Mouse (Mus musculus): Measurements from ENCODE around the gene Dcxr. TPM values are rescaled to one million over a fixed set of nuclear protein-coding genes. Genes with fewer than 3 reads are reported as not detected.

The Dcxr gene
- total RNA-seq, 1 experiment: 43.6 TPM

DNA sequence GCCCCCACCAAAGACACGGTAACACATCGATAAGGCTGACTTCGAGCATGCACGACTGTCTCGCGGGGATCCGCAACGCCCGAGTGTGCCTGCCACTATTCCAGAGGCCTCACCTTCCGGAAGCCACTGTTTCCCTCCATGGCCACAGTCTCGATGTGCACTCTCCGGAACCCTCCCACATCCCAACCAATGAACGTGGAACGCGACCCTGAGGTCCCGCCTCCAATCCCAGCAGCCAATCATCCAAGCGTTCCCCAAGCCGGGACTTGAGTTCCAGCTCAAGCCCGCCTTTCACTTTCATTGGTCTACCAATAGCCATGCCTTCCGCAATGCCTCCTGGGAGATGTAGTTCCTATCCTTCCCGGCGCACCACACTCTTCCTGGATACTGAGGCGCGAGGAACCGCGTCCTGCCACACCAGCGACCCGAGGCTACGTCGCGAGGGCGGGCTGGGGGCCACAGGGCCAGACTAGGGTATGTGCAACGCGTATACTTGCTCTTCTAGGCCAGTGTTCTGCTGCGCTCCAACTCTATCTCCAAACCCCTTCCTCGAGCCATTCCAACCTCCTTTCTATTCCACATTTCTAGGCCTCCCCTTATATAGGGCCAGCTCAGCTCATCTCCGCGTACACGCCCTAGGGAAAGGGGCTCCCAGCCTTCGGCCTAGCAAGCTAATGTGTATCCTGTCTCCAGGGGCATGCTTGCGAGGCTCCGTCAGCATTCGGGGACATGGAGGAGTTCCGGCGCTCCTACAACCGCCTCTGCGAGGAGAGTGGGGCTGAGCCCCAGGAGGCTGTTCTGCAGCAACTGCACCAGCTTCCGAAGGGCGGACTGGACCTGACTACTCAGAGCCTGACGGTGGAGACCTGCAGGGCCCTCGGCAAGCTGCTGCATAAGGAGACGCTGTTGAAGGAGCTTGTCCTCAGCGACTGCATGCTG, 13.2 kb downstream of the Dcxr start, which contains the start of the genes Cenpx and Lrrc45:
Gene Cenpx, minus strand, starts transcription at position 159 of the 939 bp plus-strand sequence.
Gene Lrrc45, plus strand, starts transcription at position 346 of the 939 bp plus-strand sequence.
- H3K4me3 ChIP-seq (ENCODE audit: insufficient read depth in 1 of 2, low read depth in 1 of 2, low read length in 2 of 2, poor library complexity in 1 of 2, severe bottlenecking in 1 of 2): peak within 1 kb of the TSS; percentile 76 to 96
- peak; percentile 98 for DNase-seq (ENCODE audit: low read depth, low spot score)
- peak within 1 kb of the TSS; percentile 74 for H3K9ac ChIP-seq (ENCODE audit: insufficient read depth, low read depth, low read length, poor library complexity, severe bottlenecking)
- peaks cover 0 to 10% of the 10 kb centered on the region in 2 experiments; a peak in 2 of 4 replicates for H3K4me1 ChIP-seq (ENCODE audit: control insufficient read depth in 2 of 2, insufficient read depth in 2 of 2, low read length in 2 of 2, poor library complexity in 1 of 2)
- H3K9me3 ChIP-seq (ENCODE audit: control insufficient read depth, insufficient read depth, low read depth, low read length): no peaks in the 10 kb centered on the region
- H3K36me3 ChIP-seq (ENCODE audit: control insufficient read depth, insufficient read depth, low read length, poor library complexity, severe bottlenecking): peaks cover 26% of the 10 kb centered on the region
- in situ Hi-C loops (cut with MboI; ENCODE audit: low sequenced_read_pairs in 2 of 2, unreplicated experiment in 2 of 2): no loop called here
- no peak for TF ChIP-seq ZNF384 (IDR thresholded peaks at IDR 0.05; ENCODE audit: low read depth, low read length)
- TF ChIP-seq ZC3H11A (IDR thresholded peaks at IDR 0.05; ENCODE audit: borderline replicate concordance, low read depth, low read length): no peak
- TF ChIP-seq CHD2 (IDR thresholded peaks at IDR 0.05; ENCODE audit: low read depth, low read length): peak; percentile 59
- peak; percentile 94 for TF ChIP-seq HCFC1 (IDR thresholded peaks at IDR 0.05; ENCODE audit: borderline replicate concordance, insufficient read depth, low read length)
- no peak for TF ChIP-seq MAFK (IDR thresholded peaks at IDR 0.05; ENCODE audit: insufficient read depth, low read depth, low read length)
- H3K27ac ChIP-seq (ENCODE audit: insufficient read depth, low read depth, low read length, poor library complexity, severe bottlenecking): no peak within 1 kb of the TSS

DNA sequence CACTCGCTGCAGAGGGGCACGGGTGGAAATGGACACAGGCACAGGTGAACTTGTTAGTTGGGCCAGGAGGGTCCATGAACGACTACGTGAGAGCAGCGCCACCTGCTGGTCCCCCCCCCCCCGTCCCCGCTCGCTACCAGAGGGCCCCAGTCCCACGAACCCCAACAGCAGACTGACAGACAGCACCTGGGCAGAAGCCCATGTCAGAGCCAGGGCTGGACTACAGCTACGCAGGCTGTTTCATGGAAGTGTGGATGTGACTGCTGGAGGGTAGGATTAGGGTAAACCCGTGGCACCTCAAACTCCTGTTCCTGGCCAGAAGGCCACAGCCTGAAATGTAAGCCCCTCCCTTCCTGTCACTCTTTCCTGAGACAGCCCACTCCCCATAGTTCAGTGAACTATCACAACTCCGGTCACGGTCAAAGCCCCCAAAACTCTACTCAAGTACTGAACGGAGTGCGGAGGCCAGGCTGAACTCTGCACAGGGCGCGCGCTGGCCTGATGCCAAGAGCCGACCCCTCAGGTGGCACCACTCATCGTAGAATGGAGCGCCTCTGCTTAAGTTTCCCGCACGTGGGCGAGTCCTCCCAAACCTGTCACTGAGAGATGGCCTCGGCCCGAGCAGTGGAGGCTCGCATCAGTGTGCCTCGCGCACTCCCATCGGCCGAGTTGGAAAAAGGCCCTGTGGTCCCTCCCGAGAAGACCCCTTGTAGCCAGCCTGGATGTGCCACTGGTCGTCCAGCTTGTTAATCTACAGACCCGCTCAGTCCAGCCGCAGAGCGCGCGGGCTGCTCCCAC, 14.1 kb downstream of the Dcxr start:
- in situ Hi-C loops (cut with MboI; ENCODE audit: low sequenced_read_pairs in 2 of 2, unreplicated experiment in 2 of 2): no loop called here
- Histone ChIP-seq H3K4me1 (ENCODE audit: control insufficient read depth in 2 of 2, insufficient read depth in 2 of 2, low read length in 2 of 2, poor library complexity in 1 of 2) (peaks cover 1 to 19% of the 10 kb centered on the region in 2 experiments; a peak in 3 of 4 replicates), H3K27ac (ENCODE audit: insufficient read depth, low read depth, low read length, poor library complexity, severe bottlenecking) (no peak overlapping the region), H3K36me3 (ENCODE audit: control insufficient read depth, insufficient read depth, low read length, poor library complexity, severe bottlenecking) (peaks cover 25% of the 10 kb centered on the region), H3K9ac (ENCODE audit: insufficient read depth, low read depth, low read length, poor library complexity, severe bottlenecking) (peak overlapping the region; percentile 74), H3K4me3 (ENCODE audit: insufficient read depth in 1 of 2, low read depth in 1 of 2, low read length in 2 of 2, poor library complexity in 1 of 2, severe bottlenecking in 1 of 2) (peak overlapping the region; percentile 76 to 96), H3K9me3 (ENCODE audit: control insufficient read depth, insufficient read depth, low read depth, low read length) (no peaks in the 10 kb centered on the region)
- peak; percentile 23; the same call in 1 of the 2 replicates for TF ChIP-seq HCFC1 (IDR thresholded peaks at IDR 0.05; ENCODE audit: borderline replicate concordance, insufficient read depth, low read length)
- no peak for TF ChIP-seq ZC3H11A (IDR thresholded peaks at IDR 0.05; ENCODE audit: borderline replicate concordance, low read depth, low read length)
- no peak for DNase-seq (ENCODE audit: low read depth, low spot score)

DNA sequence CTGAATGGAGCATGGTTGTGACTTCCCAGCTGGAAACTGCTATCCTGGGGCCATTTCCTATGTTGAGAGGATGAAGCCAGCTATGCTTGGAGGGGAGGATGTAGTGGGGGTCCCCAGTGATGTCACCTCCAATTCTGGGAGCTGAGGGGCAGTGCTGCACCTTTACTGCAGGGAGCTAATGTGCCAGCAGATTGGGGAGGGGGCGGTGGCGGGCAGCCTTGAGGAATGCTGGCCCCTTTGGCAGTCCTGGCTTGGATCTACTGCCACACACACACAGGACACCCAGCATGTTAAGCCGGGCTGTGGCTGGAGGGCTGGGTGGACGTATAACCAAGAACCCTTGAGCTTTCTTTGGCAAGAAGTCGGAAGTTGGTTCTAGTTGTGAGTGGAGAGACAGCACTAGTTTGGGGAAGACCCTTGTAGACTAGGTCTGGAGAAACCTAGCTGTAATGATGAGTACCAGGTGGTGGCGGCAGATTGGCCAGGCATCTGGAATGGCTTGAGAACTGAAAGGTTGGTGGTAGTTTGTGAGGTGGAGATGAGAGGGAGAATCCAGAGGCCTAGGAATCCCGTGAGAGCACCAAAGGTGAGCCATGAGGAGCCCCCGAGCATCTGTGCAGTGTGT, 15.0 kb downstream of the Dcxr start:
- H3K4me1 ChIP-seq (ENCODE audit: control insufficient read depth in 2 of 2, insufficient read depth in 2 of 2, low read length in 2 of 2, poor library complexity in 1 of 2): peaks cover 5 to 24% of the 10 kb centered on the region in 2 experiments; a peak in 3 of 4 replicates
- no peak overlapping the region for H3K27ac ChIP-seq (ENCODE audit: insufficient read depth, low read depth, low read length, poor library complexity, severe bottlenecking)
- TF ChIP-seq MAFK (IDR thresholded peaks at IDR 0.05; ENCODE audit: insufficient read depth, low read depth, low read length): no peak
- no peak for TF ChIP-seq HCFC1 (IDR thresholded peaks at IDR 0.05; ENCODE audit: borderline replicate concordance, insufficient read depth, low read length)
- TF ChIP-seq CHD2 (IDR thresholded peaks at IDR 0.05; ENCODE audit: low read depth, low read length): no peak
- TF ChIP-seq ZC3H11A (IDR thresholded peaks at IDR 0.05; ENCODE audit: borderline replicate concordance, low read depth, low read length): no peak
- no peak for TF ChIP-seq ZNF384 (IDR thresholded peaks at IDR 0.05; ENCODE audit: low read depth, low read length)
- no peaks in the 10 kb centered on the region for H3K9me3 ChIP-seq (ENCODE audit: control insufficient read depth, insufficient read depth, low read depth, low read length)
- no peak overlapping the region for H3K4me3 ChIP-seq (ENCODE audit: insufficient read depth in 1 of 2, low read depth in 1 of 2, low read length in 2 of 2, poor library complexity in 1 of 2, severe bottlenecking in 1 of 2)
- in situ Hi-C loops (cut with MboI; ENCODE audit: low sequenced_read_pairs in 2 of 2, unreplicated experiment in 2 of 2): no loop called here
- DNase-seq (ENCODE audit: low read depth, low spot score): no peak
- H3K9ac ChIP-seq (ENCODE audit: insufficient read depth, low read depth, low read length, poor library complexity, severe bottlenecking): no peak overlapping the region
- peaks cover 23% of the 10 kb centered on the region for H3K36me3 ChIP-seq (ENCODE audit: control insufficient read depth, insufficient read depth, low read length, poor library complexity, severe bottlenecking)

DNA sequence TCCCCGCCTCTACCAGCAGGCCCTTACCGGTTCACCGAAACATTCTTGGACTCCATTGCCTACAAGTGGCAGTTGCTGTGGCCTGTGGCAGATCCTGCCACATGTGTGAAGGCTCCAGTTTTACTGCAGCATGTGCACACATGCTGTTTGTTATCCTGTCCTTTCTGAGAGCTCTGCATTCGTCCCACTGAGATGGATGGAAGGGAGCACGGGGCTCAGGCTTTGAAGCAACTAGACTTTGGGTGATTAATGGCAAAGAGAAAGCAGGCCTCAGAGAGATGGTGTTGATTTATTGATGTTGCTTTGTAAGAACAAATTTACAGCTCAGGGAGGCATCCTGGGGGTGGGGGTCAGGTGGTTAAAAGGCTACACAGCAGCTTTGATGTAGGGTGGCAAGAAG, 16.4 kb downstream of the Dcxr start:
- H3K9ac ChIP-seq (ENCODE audit: insufficient read depth, low read depth, low read length, poor library complexity, severe bottlenecking): no peak overlapping the region
- TF ChIP-seq CHD2 (IDR thresholded peaks at IDR 0.05; ENCODE audit: low read depth, low read length) (no peak), MAFK (IDR thresholded peaks at IDR 0.05; ENCODE audit: insufficient read depth, low read depth, low read length) (no peak), ZC3H11A (IDR thresholded peaks at IDR 0.05; ENCODE audit: borderline replicate concordance, low read depth, low read length) (no peak), ZNF384 (IDR thresholded peaks at IDR 0.05; ENCODE audit: low read depth, low read length) (no peak), HCFC1 (IDR thresholded peaks at IDR 0.05; ENCODE audit: borderline replicate concordance, insufficient read depth, low read length) (no peak)
- H3K9me3 ChIP-seq (ENCODE audit: control insufficient read depth, insufficient read depth, low read depth, low read length): no peaks in the 10 kb centered on the region
- no peak overlapping the region for H3K4me3 ChIP-seq (ENCODE audit: insufficient read depth in 1 of 2, low read depth in 1 of 2, low read length in 2 of 2, poor library complexity in 1 of 2, severe bottlenecking in 1 of 2)
- in situ Hi-C loops (cut with MboI; ENCODE audit: low sequenced_read_pairs in 2 of 2, unreplicated experiment in 2 of 2): no loop called here
- DNase-seq (ENCODE audit: low read depth, low spot score): no peak
- peaks cover 21% of the 10 kb centered on the region for H3K36me3 ChIP-seq (ENCODE audit: control insufficient read depth, insufficient read depth, low read length, poor library complexity, severe bottlenecking)
- H3K27ac ChIP-seq (ENCODE audit: insufficient read depth, low read depth, low read length, poor library complexity, severe bottlenecking): no peak overlapping the region
- peaks cover 10 to 34% of the 10 kb centered on the region in 2 experiments; a peak in 3 of 4 replicates for H3K4me1 ChIP-seq (ENCODE audit: control insufficient read depth in 2 of 2, insufficient read depth in 2 of 2, low read length in 2 of 2, poor library complexity in 1 of 2)
